Mouse (Mus musculus): ENCODE measurements around the gene Zdhhc14.
"Not testable (repeated sequence)": the region's sequence is repeated elsewhere in the genome, so short reads cannot be mapped to it uniquely, and the experiment has no call there.

GRCm38 (mm10) chr17:5624815-5625214, 132.5 kb downstream of the Zdhhc14 start:
- TF ChIP-seq GATA1 (IDR thresholded peaks at IDR 0.05; ENCODE audit: borderline replicate concordance, low read length); CTCF (IDR thresholded peaks at IDR 0.05; ENCODE audit: low read depth, low read length); POLR2AphosphoS5 (IDR thresholded peaks at IDR 0.05; ENCODE audit: insufficient replicate concordance, low read depth, low read length); TAL1 (conservative IDR thresholded peaks at IDR 0.05; ENCODE audit: low read depth, low read length): not testable (repeated sequence)

Measured in G1E (cell line).